In the genomic region with DNA sequence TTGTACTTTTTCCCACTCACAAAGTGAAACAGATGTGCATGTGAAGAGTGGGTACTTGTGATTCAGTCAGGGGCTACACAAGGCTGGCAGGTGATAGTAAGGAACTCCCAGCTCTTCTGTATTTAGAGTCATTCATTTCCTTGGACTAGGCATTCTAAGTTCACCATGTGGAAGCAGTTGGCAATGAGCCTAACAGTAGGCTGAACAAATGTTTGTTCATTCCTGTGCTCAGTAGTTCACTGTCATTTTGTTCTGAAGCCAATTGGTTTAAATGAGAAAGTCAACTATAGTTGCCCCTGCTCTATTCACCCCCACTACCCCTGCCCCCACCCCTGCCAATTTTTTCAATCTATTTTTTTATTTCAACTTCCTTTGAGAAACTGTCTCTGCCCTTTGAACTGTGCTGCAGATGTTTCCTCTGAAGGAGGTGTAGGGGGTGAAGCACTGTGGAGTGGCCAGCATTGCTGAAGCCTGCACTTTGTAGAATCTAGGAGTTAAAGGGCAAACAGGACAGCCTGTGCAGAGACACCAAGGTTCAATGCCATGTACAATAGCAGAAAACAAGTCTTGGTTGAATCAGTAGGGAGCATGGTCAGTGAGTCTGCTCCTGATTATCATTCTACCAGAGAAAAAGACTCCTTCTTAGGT, we compare ENCODE assay signal across 10 mouse cellular contexts. TPM values are rescaled to one million over a fixed set of nuclear protein-coding genes. Genes with fewer than 3 reads are reported as not detected.
DNase-seq lines count a peak whose midpoint lies in the region; ATAC-seq and TF ChIP-seq lines count a peak whose summit lies in the region.
"Had no signal": no experiment of that assay in that cellular context is flagged by ENCODE, and none has a peak within 500 bp of the region (broad histone marks: within the 10 kb centered on the region; RNA-seq: fewer than 3 reads in every experiment).

No protein-coding gene starts in this region.

- peaks cover 0 to 10% of the 10 kb centered on the region in 2 experiments; a peak in 2 of 4 replicates for H3K4me1 ChIP-seq in CH12.LX (ENCODE audit: control insufficient read depth in 1 of 2, insufficient read depth in 2 of 2)
- no peaks in the 10 kb centered on the region for H3K4me1 ChIP-seq in forebrain, embryonic 16.5 days (replicated peaks; ENCODE audit: control insufficient read depth, insufficient read depth, low read length)

- dilution Hi-C loops in CH12.LX (cut with MboI; ENCODE audit: extremely low pct_ligation_motif_present, extremely low pct_unique_long_range_greater_than_20kb, low sequenced_read_pairs): no loop called here

- H3K79me2 ChIP-seq in CH12.LX (replicated peaks; ENCODE audit: control insufficient read depth, extremely low read depth, insufficient read depth, poor library complexity, severe bottlenecking): 0 out of 2 replicates have a peak, but pooled peaks cover 3% of the 10 kb centered on the region
- H3K79me2 ChIP-seq in macrophage (ENCODE audit: inconsistent target): peaks cover 70% of the 10 kb centered on the region

- no peak for TF ChIP-seq CTCF in gastrocnemius, adult 2 months (IDR thresholded peaks at IDR 0.05)
- TF ChIP-seq CTCF in CH12.LX (conservative IDR thresholded peaks at IDR 0.05 in 1 of 2, IDR thresholded peaks at IDR 0.05 in 1 of 2; ENCODE audit: low read depth in 2 of 2, low read length in 2 of 2): no peak

- no peak for TF ChIP-seq RAD21 in CH12.LX (IDR thresholded peaks at IDR 0.05; ENCODE audit: low read depth, low read length)

- no peak for TF ChIP-seq POLR2A in CH12.LX (IDR thresholded peaks at IDR 0.05; ENCODE audit: low read depth, low read length)

- TF ChIP-seq EP300 in CH12.LX (IDR thresholded peaks at IDR 0.05; ENCODE audit: low read length): no peak

- DNase-seq in gastrocnemius, adult 2 months: no peak
- DNase-seq in gastrocnemius, postnatal 10 days: no peak
- no peak for DNase-seq in CH12.LX (ENCODE audit: extremely low read depth)
- DNase-seq in kidney, adult 8-10 months: peak; percentile 50 to 60
- DNase-seq in ovary, adult 18-20 months (ENCODE audit: low spot score): no peak
- DNase-seq in gastrocnemius, postnatal 14 days: no peak

- no peak overlapping the region for H3K27ac ChIP-seq in gastrocnemius, adult 2 months
- H3K27ac ChIP-seq in CH12.LX (ENCODE audit: insufficient read depth, low read depth): no peak overlapping the region
- peak overlapping the region; percentile 91 for H3K27ac ChIP-seq in macrophage
- no peak overlapping the region for H3K27ac ChIP-seq in forebrain, embryonic 16.5 days (ENCODE audit: low read length)

- in situ Hi-C loops in CH12.LX (cut with MboI; ENCODE audit: low pct_ligation_motif_present, low pct_unique_long_range_greater_than_20kb, low sequenced_read_pairs): no loop called here

- no peaks in the 10 kb centered on the region for H3K27me3 ChIP-seq in CH12.LX (replicated peaks)
- no peaks in the 10 kb centered on the region for H3K27me3 ChIP-seq in forebrain, embryonic 16.5 days (replicated peaks; ENCODE audit: control insufficient read depth, insufficient read depth, low read length)

- intact Hi-C loops in gastrocnemius, adult 2 months (cut with DNase I): no loop called here
- intact Hi-C loops in gastrocnemius, postnatal 14 days (cut with DNase I; ENCODE audit: low total_unique reads): no loop called here

- H3K36me3 ChIP-seq in CH12.LX (replicated peaks in 1 of 2; ENCODE audit: control insufficient read depth in 1 of 2, insufficient read depth in 1 of 2, low read length in 1 of 2) (peaks cover 0 to 7% of the 10 kb centered on the region in 2 experiments), macrophage (ENCODE audit: inconsistent target) (0 out of 2 replicates have a peak, but pooled peaks cover 5% of the 10 kb centered on the region)
- no peaks in the 10 kb centered on the region for H3K36me3 ChIP-seq in forebrain, embryonic 16.5 days (ENCODE audit: control insufficient read depth, insufficient read depth)

- no peak overlapping the region for H3K9ac ChIP-seq in CH12.LX (ENCODE audit: insufficient read depth, low read depth)
- no peak overlapping the region for H3K9ac ChIP-seq in forebrain, embryonic 16.5 days (replicated peaks; ENCODE audit: low read depth, low read length)

- ATAC-seq in forebrain, embryonic 16.5 days: no peak

- H3K4me3 ChIP-seq in gastrocnemius, adult 2 months: peak overlapping the region; percentile 24; the same call in 1 of the 2 replicates
- H3K4me3 ChIP-seq in CH12.LX (replicated peaks in 1 of 3; ENCODE audit: low read depth in 2 of 3, low read length in 2 of 3, poor library complexity in 1 of 3) (no peak overlapping the region), macrophage (ENCODE audit: inconsistent target) (peak overlapping the region; percentile 71)
- H3K4me3 ChIP-seq in forebrain, embryonic 16.5 days (replicated peaks; ENCODE audit: low read length): no peak overlapping the region

- peak overlapping the region; percentile 50; the same call in 1 of the 2 replicates for H3K4me2 ChIP-seq in CH12.LX (ENCODE audit: insufficient read depth, low read depth, poor library complexity, severe bottlenecking)
- no peak overlapping the region for H3K4me2 ChIP-seq in forebrain, embryonic 16.5 days (ENCODE audit: low read length)

- no peaks in the 10 kb centered on the region for H3K9me3 ChIP-seq in CH12.LX (replicated peaks; ENCODE audit: low read length)
- H3K9me3 ChIP-seq in forebrain, embryonic 16.5 days (ENCODE audit: control insufficient read depth, low read length): no peaks in the 10 kb centered on the region
- H3K9me3 ChIP-seq: G1E had no signal

TF ChIP-seq in CH12.LX, 34 proteins besides CTCF, POLR2A, EP300 and RAD21 (continues in another document):
- TF ChIP-seq ZNF384 (IDR thresholded peaks at IDR 0.05; ENCODE audit: low read depth, low read length) (no peak), E2F4 (IDR thresholded peaks at IDR 0.05; ENCODE audit: insufficient replicate concordance, low read depth, low read length) (no peak), ELF1 (IDR thresholded peaks at IDR 0.05; ENCODE audit: low read depth, low read length) (no peak), MAFK (IDR thresholded peaks at IDR 0.05; ENCODE audit: insufficient replicate concordance, low read length) (no peak), SMC3 (IDR thresholded peaks at IDR 0.05; ENCODE audit: low read depth, low read length) (no peak), MAZ (IDR thresholded peaks at IDR 0.05; ENCODE audit: low read depth, low read length) (no peak), ETS1 (conservative IDR thresholded peaks at IDR 0.05; ENCODE audit: low read depth, low read length) (no peak), USF2 (conservative IDR thresholded peaks at IDR 0.05; ENCODE audit: low read depth, low read length) (no peak), TCF12 (IDR thresholded peaks at IDR 0.05; ENCODE audit: low read depth, low read length) (no peak), UBTF (IDR thresholded peaks at IDR 0.05; ENCODE audit: low read depth, low read length) (no peak)

RNA-seq across cellular contexts. Expression of a gene that starts 2.4 kb away (rescaled TPM):
- 10 to 100 TPM; 11.8 to 12.2 TPM for total RNA-seq in gastrocnemius, adult 2 months (2021)
- 10 to 100 TPM; 30.2 to 30.7 TPM for total RNA-seq in gastrocnemius, postnatal 10 days (2021)
- 19.9 and 22.2 TPM in 2 replicates for total RNA-seq in CH12.LX (2012; rRNA removed)
- 10.8 and 13.0 TPM in 2 replicates for total RNA-seq in CH12.LX (2014; rRNA removed)
- polyA plus RNA-seq in CH12.LX (2012; ENCODE audit: insufficient read length, low read depth): 30.0 and 34.8 TPM in 2 replicates
- total RNA-seq in macrophage (2018; cell fraction: chromatin; rRNA removed): 100 to 1,000 TPM; 178 to 543 (median 360) TPM
- total RNA-seq in macrophage (2018; cell fraction: cytosol; rRNA removed): 100 to 1,000 TPM; 200 to 321 (median 267) TPM
- total RNA-seq in macrophage (2018; cell fraction: nucleus; rRNA removed): 100 to 1,000 TPM; 194 to 472 (median 304) TPM
- 236 to 357 TPM (median 347 TPM) in 3 replicates for polyA plus RNA-seq in macrophage (2018)
- 17.1 and 21.9 TPM in 2 replicates for polyA plus RNA-seq in forebrain, embryonic 16.5 days (2015; fragmentation: Nextera tagmentation; extraction: Ambion mirVana)
- total RNA-seq in gastrocnemius, postnatal 14 days (2021): 10 to 100 TPM; 20.6 to 21.7 TPM

RNA-seq across cellular contexts. Expression of a gene that starts 32.8 kb away (rescaled TPM):
- 10 to 100 TPM; 28.6 to 29.2 TPM for total RNA-seq in gastrocnemius, adult 2 months (2021)
- total RNA-seq in gastrocnemius, postnatal 10 days (2021): 10 to 100 TPM; 30.0 to 31.0 TPM
- total RNA-seq in CH12.LX (2012; rRNA removed) (110 and 152 TPM in 2 replicates), CH12.LX (2014; rRNA removed) (260 and 294 TPM in 2 replicates)
- polyA plus RNA-seq in CH12.LX (2012; ENCODE audit: insufficient read length, low read depth) (273 and 427 TPM in 2 replicates), macrophage (2018) (4.2 to 24.5 TPM (median 23.9 TPM) in 3 replicates)
- 10 to 100 TPM in 12 of 26 experiments, 1 to 10 TPM in 14; 2.5 to 34.9 (median 8.7) TPM for total RNA-seq in macrophage (2018; cell fraction: chromatin; rRNA removed)
- total RNA-seq in macrophage (2018; cell fraction: cytosol; rRNA removed): 1 to 10 TPM; 2.6 to 9.2 (median 5.2) TPM
- total RNA-seq in macrophage (2018; cell fraction: nucleus; rRNA removed): 10 to 100 TPM in 4 of 26 experiments, 1 to 10 TPM in 22; 2.5 to 24.5 (median 5.0) TPM
- polyA plus RNA-seq in forebrain, embryonic 16.5 days (2015; fragmentation: Nextera tagmentation; extraction: Ambion mirVana): 74.7 and 76.5 TPM in 2 replicates
- 10 to 100 TPM; 25.4 to 31.2 TPM for total RNA-seq in gastrocnemius, postnatal 14 days (2021)

RNA-seq across cellular contexts. Expression of a gene that starts 35.1 kb away (rescaled TPM):
- not detected for total RNA-seq in gastrocnemius, adult 2 months (2021)
- total RNA-seq in gastrocnemius, postnatal 10 days (2021): not detected
- total RNA-seq in CH12.LX (2012; rRNA removed) (not detected in 2 replicates), CH12.LX (2014; rRNA removed) (not detected in 2 replicates)
- polyA plus RNA-seq in CH12.LX (2012; ENCODE audit: insufficient read length, low read depth) (not detected in 2 replicates), macrophage (2018) (not detected in 3 replicates)
- not detected for total RNA-seq in macrophage (2018; cell fraction: chromatin; rRNA removed)
- total RNA-seq in macrophage (2018; cell fraction: cytosol; rRNA removed): not detected
- not detected for total RNA-seq in macrophage (2018; cell fraction: nucleus; rRNA removed)
- polyA plus RNA-seq in forebrain, embryonic 16.5 days (2015; fragmentation: Nextera tagmentation; extraction: Ambion mirVana): not detected in 2 replicates
- total RNA-seq in gastrocnemius, postnatal 14 days (2021): not detected
- total RNA-seq: G1E had no signal
- polyA plus RNA-seq: G1E; neural tube, embryonic 14.5 days had no signal

RNA-seq across cellular contexts. Expression of a gene that starts 43.2 kb away (rescaled TPM):
- total RNA-seq in gastrocnemius, adult 2 months (2021): under 1 TPM; 0.47 to 0.64 TPM
- 1 to 10 TPM; 1.6 to 2.7 TPM for total RNA-seq in gastrocnemius, postnatal 10 days (2021)
- total RNA-seq in CH12.LX (2012; rRNA removed): 0.17 and 0.21 TPM in 2 replicates
- total RNA-seq in CH12.LX (2014; rRNA removed): 0.27 and 0.42 TPM in 2 replicates
- polyA plus RNA-seq in CH12.LX (2012; ENCODE audit: insufficient read length, low read depth): 0.37 and 0.64 TPM in 2 replicates
- 100 to 1,000 TPM in 1 of 26 experiments, 10 to 100 TPM in 18, 1 to 10 TPM in 7; 2.1 to 136 (median 34.4) TPM for total RNA-seq in macrophage (2018; cell fraction: chromatin; rRNA removed)
- total RNA-seq in macrophage (2018; cell fraction: cytosol; rRNA removed): 10 to 100 TPM in 22 of 26 experiments, 1 to 10 TPM in 4; 5.4 to 33.8 (median 14.5) TPM
- total RNA-seq in macrophage (2018; cell fraction: nucleus; rRNA removed): 100 to 1,000 TPM in 2 of 26 experiments, 10 to 100 TPM in 19, 1 to 10 TPM in 5; 3.3 to 113 (median 22.9) TPM
- 17.9 to 34.9 TPM (median 19.3 TPM) in 3 replicates for polyA plus RNA-seq in macrophage (2018)
- polyA plus RNA-seq in forebrain, embryonic 16.5 days (2015; fragmentation: Nextera tagmentation; extraction: Ambion mirVana): 1.5 and 1.6 TPM in 2 replicates
- 1 to 10 TPM; 1.3 to 1.7 TPM for total RNA-seq in gastrocnemius, postnatal 14 days (2021)

Comparison
In these comparisons a context has a peak if more than half of its experiments do, and no peak if none do; other contexts are left out.
1. DNase-seq: peak in kidney, adult 8-10 months (2 of 2); none in gastrocnemius, adult 2 months (single experiment), gastrocnemius, postnatal 10 days (single experiment), CH12.LX (single experiment), ovary, adult 18-20 months (single experiment) and gastrocnemius, postnatal 14 days (single experiment).
2. H3K4me3 ChIP-seq: peak in gastrocnemius, adult 2 months (single experiment) and macrophage (single experiment); none in CH12.LX (0 of 3) and forebrain, embryonic 16.5 days (single experiment).